Mouse (Mus musculus) olfactory bulb, adult 2 months (tissue): ENCODE measurements around the gene Hykk. TPM values are rescaled to one million over a fixed set of nuclear protein-coding genes. Genes with fewer than 3 reads are reported as not detected.
A peak's percentile ranks its signal among the peaks of the same experiment; 100 is the strongest.

Experiments used
- H3K27ac ChIP-seq: fragments of 200-500 bp; 2 replicates; pipeline ENCODE4 v1.5.1; 2012; ENCODE audit warnings: low read depth, low read length; ENCODE audit not compliant: insufficient read depth
- H3K4me1 ChIP-seq: fragments of 200-500 bp; 2 replicates; pipeline ENCODE4 v1.6.1; 2012; ENCODE audit warnings: low read length; ENCODE audit not compliant: control insufficient read depth, insufficient read depth
- H3K4me3 ChIP-seq: fragments of 200-500 bp; 2 replicates; pipeline ENCODE4 v1.5.1; 2012; ENCODE audit warnings: mild to moderate bottlenecking, low read depth, low read length, moderate library complexity; ENCODE audit not compliant: insufficient read depth
- CTCF ChIP-seq: fragments of 200-500 bp; IDR thresholded peaks from 2 replicates; pipeline ENCODE4 v1.5.1; 2012; ENCODE audit warnings: low read depth, mild to moderate bottlenecking, low read length, moderate library complexity; ENCODE audit not compliant: insufficient read depth
- POLR2A ChIP-seq: fragments of 200-500 bp; IDR thresholded peaks from 2 replicates; pipeline ENCODE4 v1.6.1; 2012; ENCODE audit warnings: mild to moderate bottlenecking, low read depth, low read length, moderate library complexity; ENCODE audit not compliant: insufficient read depth
- WGBS: fragments of 180-500 bp; shearing (Covaris S2); methylation state at CpG from one replicate; pipeline ENCODE4 v1.1.7; 2018; 5-methylcytosine and 5-hydroxymethylcytosine counted together
- polyA plus RNA-seq: library from polyadenylated mRNA; stranded (reverse); fragments of >200 nt; gene quantifications from 2 replicates; pipeline ENCODE4 v1.2.4, GENCODE M21; 2012; ENCODE audit warnings: low replicate concordance; ENCODE audit not compliant: missing spikeins, insufficient read depth, insufficient read length

Hykk gene
- polyA plus RNA-seq, result not detected in 2 replicates

DNA sequence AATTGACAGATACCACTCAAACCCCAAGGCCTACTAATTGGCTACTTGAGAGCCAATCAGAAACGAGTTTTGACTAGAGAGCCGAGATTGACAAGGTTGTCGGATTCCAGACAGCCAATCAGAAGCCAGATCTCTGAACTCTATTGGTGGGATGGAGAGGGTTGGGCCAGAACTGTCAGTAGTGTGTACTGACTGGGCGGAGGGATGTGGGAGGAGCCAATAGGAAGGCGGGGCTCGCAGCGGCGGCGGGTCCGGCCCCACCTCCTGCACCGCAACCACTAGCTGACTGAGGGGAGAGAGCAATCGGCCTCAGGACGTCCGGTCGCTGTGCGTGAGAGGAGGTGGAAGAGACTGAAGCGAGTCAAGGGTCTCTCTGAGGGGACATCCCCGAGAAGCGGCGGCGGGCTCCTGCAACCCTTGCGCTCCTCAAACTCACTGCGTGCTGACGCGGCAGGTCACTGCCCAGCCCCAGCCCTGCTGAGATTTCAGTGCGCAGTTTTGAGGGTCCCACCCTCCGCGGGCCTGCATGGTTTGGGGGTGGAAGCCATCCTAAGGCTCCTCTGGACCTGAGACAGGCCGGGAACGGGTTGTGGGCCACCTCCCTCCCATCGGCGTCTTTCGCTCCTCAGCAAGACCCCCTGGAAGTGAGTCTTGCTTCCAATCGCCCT lies at the start of gene Hykk:
TSS of gene Hykk (plus strand) at position 274 of the 668 bp plus-strand sequence.
- peaks cover 4% of the 10 kb centered on the region; the same call in 1 of the 2 replicates for H3K4me1 ChIP-seq
- WGBS, result under 1% methylated on average over 34 of the region's 34 CpGs
- H3K4me3 ChIP-seq, result peak within 1 kb of the TSS; percentile 67
- no peak for TF ChIP-seq CTCF
- no peak for TF ChIP-seq POLR2A
- H3K27ac ChIP-seq, result no peak within 1 kb of the TSS

DNA sequence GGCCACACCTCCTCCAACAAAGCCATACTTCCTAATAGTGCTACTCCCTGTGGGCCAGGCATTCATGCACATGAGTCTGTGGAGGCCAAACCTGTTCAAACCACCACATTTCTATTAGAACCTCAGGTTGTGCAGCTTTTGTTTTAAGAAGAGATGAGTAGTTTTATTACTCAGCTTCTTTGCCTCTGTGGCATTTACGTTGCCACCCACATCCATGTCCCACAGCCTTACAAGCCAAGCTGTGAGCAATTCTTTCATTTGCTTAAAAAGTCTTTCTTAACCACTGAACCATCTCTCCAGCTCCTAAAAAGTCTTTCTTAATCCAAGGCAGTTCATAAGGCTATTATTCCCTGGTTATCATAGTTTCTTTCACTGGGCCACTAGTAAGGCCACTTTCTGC lies 38.3 kb upstream of the Hykk start:
- TF ChIP-seq POLR2A, result no peak
- TF ChIP-seq CTCF, result no peak
- 36% methylated on average over 1 of the region's 1 CpGs for WGBS
- H3K4me1 ChIP-seq, result 0 out of 2 replicates have a peak, but pooled peaks cover 2% of the 10 kb centered on the region
- no peak overlapping the region for H3K4me3 ChIP-seq
- no peak overlapping the region for H3K27ac ChIP-seq

DNA sequence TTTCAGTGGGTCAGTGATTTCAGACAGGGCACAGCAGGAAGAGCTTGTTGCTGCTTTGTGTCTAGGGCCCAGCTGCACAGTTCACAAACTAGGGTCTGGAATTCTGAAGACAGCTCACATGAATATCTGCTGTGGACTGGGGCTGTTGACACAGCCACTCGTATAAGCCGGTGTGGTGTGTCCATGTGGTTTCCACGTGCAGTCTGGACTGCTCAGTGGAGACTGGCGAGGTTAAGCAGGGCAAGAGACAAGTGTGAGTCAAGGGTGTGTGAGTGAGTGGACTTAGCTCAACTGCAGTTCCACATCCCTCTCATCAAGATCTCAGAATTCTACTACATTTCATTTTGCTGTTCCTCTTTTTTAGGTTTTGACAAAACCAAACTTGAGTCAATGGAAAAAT lies 25.0 kb upstream of the Hykk start:
- Histone ChIP-seq H3K27ac (no peak overlapping the region), H3K4me3 (no peak overlapping the region), H3K4me1 (no peaks in the 10 kb centered on the region)
- no peak for TF ChIP-seq CTCF
- no peak for TF ChIP-seq POLR2A
- 84% methylated on average over 4 of the region's 4 CpGs for WGBS

DNA sequence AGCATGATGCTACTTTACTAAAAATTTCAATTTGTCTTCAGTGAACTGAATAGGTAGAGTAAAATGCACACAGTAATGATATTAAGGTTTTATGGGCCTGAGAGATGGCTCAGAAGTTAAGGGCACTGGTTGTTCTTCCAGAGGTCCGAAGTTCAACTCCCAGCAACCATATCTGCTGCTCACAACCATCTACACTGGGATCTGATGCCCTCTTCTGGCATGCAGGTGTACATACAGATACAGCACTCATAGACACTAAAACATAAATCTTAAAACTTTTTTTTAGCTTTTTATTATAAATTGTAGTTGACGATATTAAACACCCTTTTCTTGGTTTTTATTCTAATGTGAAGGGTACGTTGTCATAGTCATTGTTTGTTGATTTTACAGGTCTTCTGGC lies 20.0 kb upstream of the Hykk start:
- WGBS, result 86% methylated on average over 3 of the region's 3 CpGs
- Histone ChIP-seq H3K4me3 (no peak overlapping the region), H3K4me1 (no peaks in the 10 kb centered on the region), H3K27ac (no peak overlapping the region)
- TF ChIP-seq POLR2A, result no peak
- no peak for TF ChIP-seq CTCF

DNA sequence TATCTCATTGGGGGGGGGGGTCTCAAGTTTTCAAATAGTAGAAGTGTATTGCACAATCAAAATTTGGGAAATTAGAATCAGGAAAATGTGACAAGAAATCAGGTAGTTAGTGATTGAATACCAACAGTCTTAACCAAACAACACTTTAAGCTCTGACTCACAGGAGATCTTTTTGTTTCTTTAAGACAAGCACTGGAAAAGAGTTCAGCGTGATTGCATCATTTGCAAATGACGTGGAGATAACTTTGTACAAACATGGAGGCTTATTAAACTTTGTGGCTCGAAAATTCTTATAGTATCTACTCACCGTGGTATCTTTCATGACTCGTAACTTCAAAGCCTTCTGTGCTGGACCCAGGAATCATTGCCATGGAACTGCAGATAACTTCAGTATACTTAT lies 7.6 kb upstream of the Hykk start:
- Histone ChIP-seq H3K4me3 (no peak overlapping the region), H3K27ac (no peak overlapping the region), H3K4me1 (no peaks in the 10 kb centered on the region)
- no peak for TF ChIP-seq CTCF
- TF ChIP-seq POLR2A, result no peak
- WGBS, result 88% methylated on average over 5 of the region's 5 CpGs

DNA sequence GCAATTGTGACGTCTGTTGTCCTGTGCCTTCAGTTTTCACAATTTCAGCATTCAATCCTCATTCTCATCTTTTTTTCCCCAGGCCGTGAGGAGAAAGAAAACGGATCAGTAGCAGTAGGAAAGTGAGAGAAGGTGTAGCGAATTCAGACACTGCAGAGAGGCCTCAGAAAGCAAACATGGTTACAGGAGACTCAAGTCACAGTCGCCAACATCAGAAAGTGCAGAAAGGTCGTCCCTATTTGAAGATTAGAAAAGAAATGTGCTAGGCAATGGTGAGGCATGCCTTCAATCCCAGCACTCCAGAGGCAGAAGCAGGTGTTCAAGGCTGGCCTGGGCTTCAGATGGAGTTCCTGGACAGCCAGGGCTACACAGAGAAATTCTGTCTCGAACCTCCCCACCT lies 1.5 kb upstream of the Hykk start:
- TF ChIP-seq CTCF (no peak), POLR2A (no peak)
- Histone ChIP-seq H3K27ac (no peak overlapping the region), H3K4me1 (peaks cover 4% of the 10 kb centered on the region; the same call in 1 of the 2 replicates), H3K4me3 (no peak overlapping the region)
- WGBS, result 66% methylated on average over 7 of the region's 7 CpGs

DNA sequence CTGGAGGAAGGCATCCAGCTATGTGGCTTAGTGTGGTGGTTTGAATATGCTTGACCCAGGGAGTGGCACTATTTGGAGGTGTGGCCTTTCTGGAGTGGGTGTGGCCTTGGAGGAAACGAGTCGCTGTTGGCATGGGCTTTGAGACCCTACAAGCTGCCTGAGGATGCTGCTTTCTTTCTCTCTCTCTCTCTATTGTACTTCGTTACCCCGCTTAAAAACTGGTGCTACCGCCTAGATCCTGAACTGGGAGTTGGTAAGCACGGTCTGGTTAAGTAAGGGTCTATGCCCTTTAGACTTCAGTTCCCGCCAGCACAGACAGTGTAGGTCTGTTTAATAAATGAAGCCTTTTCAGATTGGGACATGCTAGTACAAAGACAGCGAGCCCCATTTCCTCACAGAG lies 682 bp upstream of the Hykk start:
- WGBS, result 77% methylated on average over 8 of the region's 8 CpGs
- Histone ChIP-seq H3K4me3 (no peak overlapping the region), H3K4me1 (peaks cover 4% of the 10 kb centered on the region; the same call in 1 of the 2 replicates), H3K27ac (no peak overlapping the region)
- TF ChIP-seq CTCF (no peak), POLR2A (no peak)

DNA sequence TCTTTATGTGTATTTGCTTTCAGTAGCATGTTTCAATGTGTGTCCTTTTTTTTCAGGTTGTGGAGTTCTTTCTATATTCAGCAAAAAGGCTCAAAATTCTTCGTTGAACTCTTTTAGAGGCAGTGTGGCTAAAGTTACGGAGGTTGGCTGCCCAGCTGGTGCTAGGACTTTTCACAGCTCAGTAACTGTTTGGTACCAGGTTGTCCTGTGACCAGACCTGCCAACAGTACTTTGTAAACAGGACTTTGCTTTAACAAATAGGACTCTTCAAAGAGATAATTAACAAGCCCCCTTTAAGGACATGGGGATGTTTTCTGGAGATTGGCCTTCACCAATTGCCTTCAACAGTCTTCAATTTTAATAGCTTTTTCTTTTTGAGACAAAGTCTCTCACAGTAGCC lies 1.1 kb downstream of the Hykk start:
- H3K4me1 ChIP-seq, result peaks cover 4% of the 10 kb centered on the region; the same call in 1 of the 2 replicates
- H3K27ac ChIP-seq, result no peak overlapping the region
- TF ChIP-seq CTCF (no peak), POLR2A (no peak)
- 63% methylated on average over 2 of the region's 2 CpGs for WGBS
- H3K4me3 ChIP-seq, result no peak overlapping the region

DNA sequence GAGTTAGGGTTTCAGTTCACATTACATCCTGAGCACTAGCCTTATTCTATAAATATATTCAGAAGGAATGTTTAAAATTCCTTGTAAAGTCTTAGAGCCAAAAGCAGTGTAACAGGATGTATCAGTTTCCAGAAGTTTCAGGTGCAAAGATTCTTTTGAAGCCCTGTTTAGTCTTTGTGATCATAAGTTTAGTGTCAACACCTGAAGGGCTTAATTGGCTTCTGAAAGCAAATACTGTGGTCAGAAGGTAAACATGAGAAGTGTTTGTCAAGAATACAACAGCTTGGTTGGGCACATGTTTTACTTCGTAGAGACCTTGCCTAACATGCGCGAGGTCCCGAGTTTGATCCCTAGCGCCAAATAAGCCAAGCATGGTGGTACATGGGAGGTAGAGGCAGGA lies 1.7 kb downstream of the Hykk start:
- 96% methylated on average over 5 of the region's 5 CpGs for WGBS

More for the DNA sequence above, 1.7 kb downstream of the Hykk start:
- Histone ChIP-seq H3K27ac (no peak overlapping the region), H3K4me1 (peaks cover 4% of the 10 kb centered on the region; the same call in 1 of the 2 replicates), H3K4me3 (no peak overlapping the region)
- no peak for TF ChIP-seq CTCF
- TF ChIP-seq POLR2A, result no peak
